Mouse (Mus musculus) limb, embryonic 11.5 days (tissue): ENCODE data around the gene Sar1a. TPM values are rescaled to one million over a fixed set of nuclear protein-coding genes. Genes with fewer than 3 reads are reported as not detected.
A peak's percentile ranks its signal among the peaks of the same experiment; 100 is the strongest.

Experiments used
- ATAC-seq: fragments of 200-750 bp; cut with Nextera tagmentation; 2 replicates; pipeline ENCODE4 v1.8.0; 2017; ENCODE audit warnings: low read depth; ENCODE audit not compliant: insufficient number of reproducible peaks, low FRiP score, low TSS enrichment
- DNase-seq: peaks from one replicate; pipeline ENCODE4 v3.0.0-alpha.2; 2015; ENCODE audit warnings: low spot score
- H3K27ac ChIP-seq: fragments of 300-500 bp; sonication (generic); replicated peaks from 2 replicates; pipeline ENCODE4 v1.5.1; 2014; ENCODE audit warnings: low read depth, mild to moderate bottlenecking, low read length
- H3K27me3 ChIP-seq: fragments of 300-500 bp; sonication (generic); 2 replicates; pipeline ENCODE4 v1.6.1; 2014; ENCODE audit warnings: mild to moderate bottlenecking, low read length, mixed read lengths; ENCODE audit not compliant: control insufficient read depth, insufficient read depth
- H3K36me3 ChIP-seq: fragments of 300-500 bp; sonication (generic); 2 replicates; pipeline ENCODE4 v1.6.1; 2014; ENCODE audit warnings: mild to moderate bottlenecking, low read length, moderate library complexity, mixed read lengths; ENCODE audit not compliant: control insufficient read depth, insufficient read depth
- H3K4me1 ChIP-seq: fragments of 300-500 bp; sonication (generic); 2 replicates; pipeline ENCODE4 v1.6.1; 2014; ENCODE audit warnings: low read length, mixed read lengths; ENCODE audit not compliant: control insufficient read depth, insufficient read depth
- H3K4me2 ChIP-seq: fragments of 300-500 bp; sonication (generic); 2 replicates; pipeline ENCODE4 v1.6.1; 2014; ENCODE audit warnings: low read depth, mild to moderate bottlenecking, moderate library complexity; ENCODE audit not compliant: severe bottlenecking
- H3K4me3 ChIP-seq: fragments of 300-500 bp; sonication (generic); 2 replicates; pipeline ENCODE4 v1.5.1; 2014; ENCODE audit warnings: low read depth, low read length
- H3K9ac ChIP-seq: fragments of 300-500 bp; sonication (generic); 2 replicates; pipeline ENCODE4 v1.6.1; 2014; ENCODE audit warnings: mild to moderate bottlenecking, low read length
- H3K9me3 ChIP-seq: fragments of 300-500 bp; sonication (generic); 2 replicates; pipeline ENCODE4 v1.6.1; 2016; ENCODE audit warnings: low read length; ENCODE audit not compliant: control insufficient read depth
- WGBS: fragments of 180-500 bp; shearing (Covaris S2); extraction: QIAGEN DNeasy Blood & Tissue Kit; methylation state at CpG from one replicate; pipeline ENCODE4 v1.1.7; 2014; 5-methylcytosine and 5-hydroxymethylcytosine counted together
- polyA plus RNA-seq: library from polyadenylated mRNA; unstranded; fragments of >200 nt; fragmentation: Nextera tagmentation; extraction: Ambion mirVana; gene quantifications from 2 replicates; pipeline ENCODE4 v1.2.1, GENCODE M21; 2014

Gene Sar1a
- polyA plus RNA-seq, 1 experiment from 2014 or later: 250 TPM

DNA sequence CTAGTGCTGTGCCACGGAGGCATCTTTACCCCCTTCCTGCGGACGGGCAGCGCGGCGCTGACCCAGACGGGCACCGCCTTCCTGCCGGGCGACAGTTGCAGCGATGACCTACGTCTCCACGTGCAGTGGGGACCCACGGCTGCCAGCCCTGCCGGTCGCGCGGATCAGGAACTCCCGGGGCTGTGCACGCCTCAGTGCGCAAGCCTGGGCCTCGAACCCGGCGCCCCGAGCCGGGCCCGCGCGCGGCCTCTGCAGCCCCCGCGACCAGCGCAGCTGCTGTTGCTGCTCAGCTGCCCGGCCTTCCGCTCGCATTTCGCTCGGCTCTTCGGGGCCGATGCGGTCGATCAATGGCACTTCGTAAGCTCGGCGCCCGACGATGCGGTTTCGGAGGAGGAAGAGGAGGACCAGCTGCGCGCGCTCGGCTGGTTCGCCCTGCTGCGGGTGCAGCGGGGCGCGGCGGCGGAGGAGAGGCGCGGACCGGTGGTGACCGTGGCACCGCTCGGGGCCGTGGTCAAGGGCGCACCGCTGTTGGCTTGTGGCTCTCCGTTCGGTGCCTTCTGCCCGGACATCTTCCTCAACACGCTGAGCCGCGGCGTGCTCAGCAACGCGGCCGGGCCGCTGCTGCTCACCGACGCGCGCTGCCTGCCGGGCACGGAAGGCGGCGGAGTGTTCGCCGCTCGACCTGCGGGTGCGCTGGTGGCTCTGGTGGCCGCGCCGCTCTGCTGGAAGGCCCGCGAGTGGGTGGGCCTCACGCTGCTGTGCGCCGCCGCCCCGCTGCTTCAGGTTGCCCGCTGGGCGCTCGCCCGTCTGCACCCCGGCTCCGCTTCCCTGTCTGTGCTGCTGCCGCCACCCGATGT, 15.8 kb downstream of the Sar1a start:
- Histone ChIP-seq H3K4me3 (peak overlapping the region; percentile 96), H3K27me3 (no peaks in the 10 kb centered on the region), H3K4me2 (peak overlapping the region; percentile 97), H3K36me3 (peaks cover 18% of the 10 kb centered on the region), H3K9ac (peak overlapping the region; percentile 74), H3K27ac (no peak overlapping the region), H3K4me1 (peaks cover 13% of the 10 kb centered on the region), H3K9me3 (no peaks in the 10 kb centered on the region)
- under 1% methylated on average over 106 of the region's 111 CpGs for WGBS
- ATAC-seq: peak; percentile 51; the same call in 1 of the 2 replicates
- DNase-seq: peak; percentile 42

DNA sequence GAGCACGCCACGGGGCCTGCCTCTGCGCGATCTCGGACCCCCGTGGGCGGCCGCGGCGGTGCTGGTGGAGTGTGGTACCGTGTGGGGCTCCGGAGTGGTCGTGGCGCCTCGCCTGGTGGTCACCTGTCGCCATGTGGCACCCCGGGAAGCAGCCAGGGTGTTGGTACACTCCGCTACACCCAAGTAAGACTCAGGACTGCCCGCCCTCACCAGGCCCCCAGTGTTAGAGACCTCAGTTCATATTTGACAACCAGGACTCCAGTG, 16.4 kb downstream of the Sar1a start:
- Histone ChIP-seq H3K36me3 (peaks cover 16% of the 10 kb centered on the region), H3K4me2 (peak overlapping the region; percentile 97), H3K9me3 (no peaks in the 10 kb centered on the region), H3K27me3 (no peaks in the 10 kb centered on the region), H3K4me1 (peaks cover 13% of the 10 kb centered on the region), H3K9ac (peak overlapping the region; percentile 74), H3K4me3 (peak overlapping the region; percentile 96), H3K27ac (no peak overlapping the region)
- no peak for ATAC-seq
- 9% methylated on average over 19 of the region's 19 CpGs for WGBS
- no peak for DNase-seq

DNA sequence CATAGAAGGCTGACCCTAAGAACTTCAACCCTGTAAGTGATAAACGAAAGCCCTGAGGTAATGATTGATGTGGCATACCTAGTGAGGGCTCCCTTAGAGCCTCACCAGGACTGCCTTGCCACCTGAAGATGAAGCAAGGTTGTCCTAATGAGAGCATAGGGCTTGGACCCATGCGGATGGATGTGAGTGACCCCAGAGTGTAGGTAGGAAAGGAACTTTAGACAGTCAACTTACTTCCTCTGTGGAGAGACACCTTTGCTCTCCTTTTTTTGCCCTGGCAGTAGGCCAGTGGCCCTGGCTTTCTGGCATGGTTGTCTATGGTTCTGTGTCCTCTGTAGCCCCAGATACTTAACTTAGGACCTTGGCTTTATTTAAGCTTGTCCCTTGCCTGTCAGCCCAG, 16.9 kb downstream of the Sar1a start:
- 82% methylated on average over 2 of the region's 2 CpGs for WGBS
- no peak overlapping the region for H3K27ac ChIP-seq
- H3K9ac ChIP-seq: no peak overlapping the region
- ATAC-seq (no peak), DNase-seq (no peak)
- H3K4me1 ChIP-seq: peaks cover 13% of the 10 kb centered on the region
- H3K27me3 ChIP-seq: no peaks in the 10 kb centered on the region
- H3K4me3 ChIP-seq: peak overlapping the region; percentile 96
- peaks cover 14% of the 10 kb centered on the region for H3K36me3 ChIP-seq
- peak overlapping the region; percentile 97 for H3K4me2 ChIP-seq
- H3K9me3 ChIP-seq: no peaks in the 10 kb centered on the region

DNA sequence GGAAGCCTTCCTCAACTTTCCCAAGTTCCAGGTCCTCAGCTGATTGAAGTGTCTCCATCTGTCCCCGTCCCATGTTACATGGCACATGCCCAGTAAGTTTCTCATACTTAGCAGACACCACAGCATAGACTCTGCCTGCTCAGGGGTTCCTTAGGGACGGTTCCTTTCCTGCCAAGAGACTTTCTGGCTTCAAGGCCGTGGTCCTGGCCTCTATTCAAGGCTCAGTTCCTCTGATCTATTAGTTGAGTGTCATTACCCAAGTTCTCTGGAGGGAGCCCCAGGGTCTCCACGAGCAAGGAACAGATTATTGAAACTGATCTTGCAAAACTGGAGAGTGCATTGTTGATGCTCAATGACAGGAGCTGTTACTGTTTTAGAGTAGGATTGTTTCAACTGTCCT, 24.6 kb downstream of the Sar1a start:
- H3K27me3 ChIP-seq: no peaks in the 10 kb centered on the region
- H3K4me2 ChIP-seq: no peak overlapping the region
- DNase-seq: no peak
- H3K9me3 ChIP-seq: no peaks in the 10 kb centered on the region
- H3K4me1 ChIP-seq: no peaks in the 10 kb centered on the region
- ATAC-seq: no peak
- H3K36me3 ChIP-seq: peaks cover 5% of the 10 kb centered on the region; the same call in 1 of the 2 replicates
- no peak overlapping the region for H3K27ac ChIP-seq
- WGBS: 84% methylated on average over 4 of the region's 4 CpGs
- H3K9ac ChIP-seq: no peak overlapping the region
- no peak overlapping the region for H3K4me3 ChIP-seq

DNA sequence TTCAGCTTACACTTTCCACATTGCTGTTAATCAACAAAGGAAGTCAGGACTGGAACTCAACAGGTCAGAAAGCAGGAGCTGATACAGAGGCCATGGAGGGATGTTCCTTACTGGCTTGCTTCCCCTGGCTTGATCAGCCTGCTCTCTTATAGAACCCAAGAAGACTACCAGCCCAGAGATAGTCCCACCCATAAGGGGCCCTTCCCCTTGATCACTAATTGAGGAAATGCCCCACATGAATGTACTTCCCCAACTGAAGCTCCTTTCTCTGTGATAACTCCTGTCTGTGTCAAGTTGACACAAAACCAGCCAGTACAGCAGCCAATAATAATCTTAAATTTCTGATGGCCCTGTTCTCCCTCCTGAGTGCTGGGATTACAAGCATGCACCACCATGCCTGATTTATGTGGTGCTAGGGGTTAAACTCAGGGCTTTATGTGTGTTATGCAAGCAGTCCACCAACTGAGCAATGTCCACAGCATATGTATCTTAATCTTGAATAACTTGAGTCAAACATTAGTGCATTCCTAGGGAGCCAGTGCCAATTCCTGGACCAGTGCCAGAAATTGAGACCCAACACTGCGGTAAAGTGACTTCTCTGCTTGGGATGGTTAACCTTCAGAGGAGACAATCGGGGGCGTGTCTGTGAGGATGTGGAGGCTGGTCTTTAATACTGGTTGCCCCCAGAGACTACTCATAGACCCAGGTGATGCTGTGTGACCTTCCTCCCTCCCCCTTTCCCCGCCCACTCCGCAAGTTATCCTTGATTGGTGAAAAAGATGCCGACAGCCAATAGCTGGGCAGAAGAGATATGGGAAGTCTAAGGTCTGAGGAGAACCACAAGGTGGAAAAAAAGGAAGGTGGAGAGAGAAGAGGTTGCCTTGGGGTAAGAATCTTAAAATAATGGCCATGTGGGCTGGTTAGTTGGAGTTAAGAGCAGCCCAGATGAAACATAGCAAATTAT, 26.6 kb downstream of the Sar1a start:
- Histone ChIP-seq H3K9ac (no peak overlapping the region), H3K27ac (no peak overlapping the region), H3K4me2 (no peak overlapping the region), H3K4me3 (no peak overlapping the region), H3K36me3 (peaks cover 5% of the 10 kb centered on the region; the same call in 1 of the 2 replicates), H3K27me3 (no peaks in the 10 kb centered on the region), H3K4me1 (no peaks in the 10 kb centered on the region), H3K9me3 (no peaks in the 10 kb centered on the region)
- no peak for ATAC-seq
- no peak for DNase-seq
- WGBS: 81% methylated on average over 6 of the region's 6 CpGs

DNA sequence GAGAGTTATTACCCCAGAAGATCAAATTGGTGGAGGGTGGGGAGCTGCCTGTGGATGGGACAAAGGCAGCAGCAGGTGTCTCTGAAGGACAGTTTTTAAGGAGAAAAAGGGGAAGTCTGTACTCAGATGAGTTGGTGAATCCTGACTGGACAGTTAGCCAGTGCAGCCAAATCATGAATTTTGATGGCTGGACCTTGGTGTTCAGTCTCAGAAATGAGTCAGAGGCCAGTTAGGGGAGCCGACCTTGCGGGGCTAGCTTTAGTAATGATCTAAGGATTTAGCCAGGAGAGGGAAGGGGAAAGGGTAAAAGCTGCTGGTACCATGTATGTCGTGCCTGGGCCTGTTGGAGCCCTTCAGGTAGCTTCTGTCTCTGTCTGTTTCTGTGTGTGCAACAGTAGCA, 33.5 kb downstream of the Sar1a start:
- H3K4me3 ChIP-seq: no peak overlapping the region
- H3K4me1 ChIP-seq: peaks cover 5% of the 10 kb centered on the region; the same call in 1 of the 2 replicates
- no peak overlapping the region for H3K4me2 ChIP-seq
- DNase-seq: no peak
- ATAC-seq: no peak
- no peaks in the 10 kb centered on the region for H3K36me3 ChIP-seq
- H3K27me3 ChIP-seq: no peaks in the 10 kb centered on the region
- H3K9me3 ChIP-seq: no peaks in the 10 kb centered on the region
- H3K27ac ChIP-seq: no peak overlapping the region
- H3K9ac ChIP-seq: no peak overlapping the region
- WGBS: 70% methylated on average over 3 of the region's 3 CpGs

DNA sequence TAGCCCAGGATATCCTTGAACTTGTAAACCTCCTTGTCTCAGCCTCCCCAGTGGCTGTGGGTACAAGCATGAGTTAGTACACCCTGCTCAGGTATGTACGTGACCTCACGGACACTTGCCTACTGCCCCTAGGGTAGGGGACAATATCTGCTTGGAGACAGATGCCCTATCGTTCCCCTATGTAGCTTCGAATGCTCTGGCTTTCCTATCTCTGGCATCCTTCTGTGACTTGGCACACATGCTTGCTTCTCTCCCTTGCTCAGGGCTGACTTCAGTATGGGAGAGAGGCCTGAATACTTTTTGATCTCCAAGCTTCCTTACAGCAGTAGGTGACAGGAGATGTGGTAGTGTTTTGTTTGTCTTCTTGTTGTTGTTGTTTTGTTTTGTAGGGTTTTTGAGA, 34.0 kb downstream of the Sar1a start:
- Histone ChIP-seq H3K9ac (no peak overlapping the region), H3K36me3 (no peaks in the 10 kb centered on the region), H3K9me3 (no peaks in the 10 kb centered on the region), H3K4me3 (no peak overlapping the region), H3K4me2 (no peak overlapping the region), H3K27ac (no peak overlapping the region), H3K4me1 (peaks cover 5% of the 10 kb centered on the region; the same call in 1 of the 2 replicates), H3K27me3 (no peaks in the 10 kb centered on the region)
- ATAC-seq (no peak), DNase-seq (no peak)
- WGBS: 93% methylated on average over 4 of the region's 4 CpGs

DNA sequence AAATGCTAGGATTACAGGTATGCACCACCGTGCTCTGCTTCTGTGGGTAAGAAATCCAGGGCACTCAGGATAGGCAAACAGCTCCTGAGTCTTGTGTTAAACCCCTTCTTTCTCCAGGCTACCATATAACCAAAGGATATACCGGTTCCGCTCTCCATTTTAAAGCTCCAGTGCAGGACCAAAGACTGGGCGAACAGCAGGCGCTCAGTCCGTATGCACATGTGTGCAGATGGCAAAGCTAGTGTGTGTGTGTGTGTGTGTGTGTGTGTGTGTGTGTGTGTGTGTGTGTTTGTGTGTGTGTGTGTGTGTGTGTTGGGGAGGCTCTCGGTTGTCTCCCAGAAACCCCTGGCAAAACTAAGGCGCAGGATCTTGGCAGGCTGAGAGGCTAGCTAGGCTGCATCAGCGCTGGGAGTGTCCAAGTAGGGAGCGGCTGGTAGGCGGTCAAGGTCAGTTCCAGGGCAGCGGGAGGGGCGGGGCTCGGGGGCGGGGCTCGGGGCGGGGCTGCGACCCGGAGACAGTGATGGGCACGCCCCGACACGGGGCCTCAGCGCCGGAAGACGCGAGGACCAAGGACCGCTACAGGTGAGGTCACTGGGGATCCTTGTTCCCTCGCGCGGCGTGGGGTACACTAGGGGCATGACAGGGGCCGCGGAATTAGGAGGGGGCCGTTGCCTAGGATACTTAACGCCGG, 34.8 kb downstream of the Sar1a start, which contains the start of gene Aifm2:
Gene Aifm2, plus strand, starts transcription at position 493 of the 691 bp plus-strand sequence.
- Histone ChIP-seq H3K9ac (peak within 1 kb of the TSS; percentile 17; the same call in 1 of the 2 replicates), H3K9me3 (no peaks in the 10 kb centered on the region), H3K27me3 (no peaks in the 10 kb centered on the region), H3K36me3 (no peaks in the 10 kb centered on the region), H3K4me2 (peak within 1 kb of the TSS; percentile 79), H3K4me1 (peaks cover 5% of the 10 kb centered on the region; the same call in 1 of the 2 replicates), H3K4me3 (peak within 1 kb of the TSS; percentile 61), H3K27ac (no peak within 1 kb of the TSS)
- peak; percentile 77 for DNase-seq
- peak; percentile 79; the same call in 1 of the 2 replicates for ATAC-seq
- WGBS: 13% methylated on average over 34 of the region's 36 CpGs
